Mouse (Mus musculus) embryonic facial prominence, embryonic 15.5 days (tissue): Measurements from ENCODE around the gene Gm3435. TPM values are rescaled to one million over a fixed set of nuclear protein-coding genes. Genes with fewer than 3 reads are reported as not detected.
"Not testable (repeated sequence)": the region's sequence is repeated elsewhere in the genome, so short reads cannot be mapped to it uniquely, and the experiment has no call there.

ENCODE experiments used
- ATAC-seq: fragments of 200-750 bp; cut with Nextera tagmentation; 2 replicates; pipeline ENCODE4 v1.8.0; 2017; ENCODE audit warnings: low read depth, moderate TSS enrichment; ENCODE audit not compliant: insufficient number of reproducible peaks, low FRiP score, low TSS enrichment
- H3K27ac ChIP-seq: fragments of 300-500 bp; sonication (generic); replicated peaks from 2 replicates; pipeline ENCODE4 v1.5.1; 2015; ENCODE audit warnings: mild to moderate bottlenecking, inconsistent platforms
- H3K27me3 ChIP-seq: fragments of 300-500 bp; sonication (generic); 2 replicates; pipeline ENCODE4 v1.6.1; 2015; ENCODE audit warnings: inconsistent platforms
- H3K36me3 ChIP-seq: fragments of 300-500 bp; sonication (generic); 2 replicates; pipeline ENCODE4 v1.6.1; 2015; ENCODE audit warnings: mild to moderate bottlenecking, inconsistent platforms
- H3K4me1 ChIP-seq: fragments of 300-500 bp; sonication (generic); 2 replicates; pipeline ENCODE4 v1.6.1; 2015; ENCODE audit warnings: inconsistent platforms
- H3K4me2 ChIP-seq: fragments of 300-500 bp; sonication (generic); replicated peaks from 2 replicates; pipeline ENCODE4 v1.6.1; 2015; ENCODE audit warnings: mild to moderate bottlenecking, inconsistent platforms
- H3K4me3 ChIP-seq: fragments of 300-500 bp; sonication (generic); replicated peaks from 2 replicates; pipeline ENCODE4 v1.5.1; 2015; ENCODE audit warnings: mild to moderate bottlenecking, inconsistent platforms
- H3K9ac ChIP-seq: fragments of 300-500 bp; sonication (generic); 2 replicates; pipeline ENCODE4 v1.6.1; 2015; ENCODE audit warnings: inconsistent platforms
- H3K9me3 ChIP-seq: fragments of 300-500 bp; sonication (generic); replicated peaks from 2 replicates; pipeline ENCODE4 v1.6.1; 2016; ENCODE audit warnings: inconsistent platforms
- WGBS: fragments of 180-500 bp; shearing (Covaris S2); methylation state at CpG from one replicate; pipeline ENCODE4 v1.1.7; 2015; 5-methylcytosine and 5-hydroxymethylcytosine counted together
- polyA plus RNA-seq: library from polyadenylated mRNA; unstranded; fragments of >200 nt; fragmentation: Nextera tagmentation; extraction: Ambion mirVana; gene quantifications from 2 replicates; pipeline ENCODE4 v1.2.1, GENCODE M21; 2015

The Gm3435 gene
- polyA plus RNA-seq, 1 experiment from 2014 or later, result 8.7 TPM

DNA sequence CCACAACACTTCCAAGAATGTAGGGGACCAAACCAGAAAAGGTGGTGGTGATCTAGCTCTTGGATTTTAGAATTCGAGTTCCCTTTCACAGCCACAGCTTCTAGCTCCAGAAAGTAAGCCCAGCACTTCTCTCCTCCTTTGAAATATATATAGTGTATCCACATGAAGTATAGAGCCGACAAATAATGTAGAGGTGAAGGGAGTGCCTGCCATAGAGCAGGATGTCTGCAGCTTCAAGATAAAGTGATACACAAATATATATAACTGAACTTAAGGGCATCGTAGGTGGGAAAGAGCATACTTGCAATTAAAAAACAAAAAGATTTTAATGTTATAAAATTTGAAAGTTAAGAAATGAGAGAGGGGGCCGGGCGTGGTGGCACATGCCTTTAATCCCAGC, 15.8 kb upstream of the Gm3435 start:
- H3K27me3 ChIP-seq, H3K4me2 ChIP-seq, ATAC-seq, H3K9me3 ChIP-seq, H3K4me3 ChIP-seq, H3K27ac ChIP-seq, H3K4me1 ChIP-seq, H3K36me3 ChIP-seq, H3K9ac ChIP-seq: not testable (repeated sequence)
- WGBS, result no CpG with 5 or more reads among the region's 5 CpGs

DNA sequence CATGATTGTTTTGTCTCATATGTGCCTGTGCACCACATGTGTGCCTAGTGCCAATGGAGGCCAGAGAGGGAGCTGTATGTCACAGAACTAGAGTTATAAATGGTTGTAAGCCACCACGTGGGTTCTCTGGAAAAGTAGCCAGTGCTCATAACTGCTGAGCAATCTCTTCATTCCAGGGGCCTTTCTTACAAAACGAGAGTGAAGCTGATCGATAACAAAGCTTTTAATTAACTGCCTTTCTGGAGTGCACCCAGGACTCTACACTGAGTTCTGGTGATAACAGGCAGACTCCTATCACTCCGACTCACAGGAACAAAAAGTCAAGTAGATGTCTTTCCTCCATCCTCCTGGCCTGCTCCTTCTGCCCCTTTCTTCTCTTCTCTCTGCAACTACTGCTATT, 9.9 kb upstream of the Gm3435 start:
- H3K9me3 ChIP-seq, H3K4me1 ChIP-seq, H3K4me3 ChIP-seq, ATAC-seq, H3K9ac ChIP-seq, H3K36me3 ChIP-seq, H3K27me3 ChIP-seq, H3K27ac ChIP-seq, H3K4me2 ChIP-seq: not testable (repeated sequence)
- WGBS, result no CpG with 5 or more reads among the region's 4 CpGs

DNA sequence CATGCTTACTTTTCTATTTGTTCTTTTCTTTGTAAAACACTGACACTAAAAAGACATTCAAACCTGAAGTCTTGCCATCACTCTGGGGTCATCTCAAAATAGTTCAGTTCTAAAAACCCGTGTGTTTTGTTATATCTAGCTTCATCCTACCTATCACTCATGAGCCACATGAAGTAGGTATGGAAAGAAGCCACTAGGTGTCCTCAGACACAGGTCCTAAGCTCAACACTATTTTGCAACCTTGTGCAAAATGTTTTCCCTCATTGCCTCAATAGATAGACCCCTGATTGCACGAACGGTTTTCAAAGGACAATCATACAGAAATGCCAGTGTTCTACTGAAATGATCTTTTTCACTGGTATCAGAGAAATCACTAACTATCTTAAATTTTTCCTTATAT, 888 bp upstream of the Gm3435 start:
- not testable (repeated sequence) for H3K27ac ChIP-seq, H3K9me3 ChIP-seq, H3K36me3 ChIP-seq, H3K4me3 ChIP-seq, H3K4me1 ChIP-seq, H3K9ac ChIP-seq, H3K27me3 ChIP-seq, ATAC-seq, H3K4me2 ChIP-seq
- WGBS, result no CpG with 5 or more reads among the region's 3 CpGs

DNA sequence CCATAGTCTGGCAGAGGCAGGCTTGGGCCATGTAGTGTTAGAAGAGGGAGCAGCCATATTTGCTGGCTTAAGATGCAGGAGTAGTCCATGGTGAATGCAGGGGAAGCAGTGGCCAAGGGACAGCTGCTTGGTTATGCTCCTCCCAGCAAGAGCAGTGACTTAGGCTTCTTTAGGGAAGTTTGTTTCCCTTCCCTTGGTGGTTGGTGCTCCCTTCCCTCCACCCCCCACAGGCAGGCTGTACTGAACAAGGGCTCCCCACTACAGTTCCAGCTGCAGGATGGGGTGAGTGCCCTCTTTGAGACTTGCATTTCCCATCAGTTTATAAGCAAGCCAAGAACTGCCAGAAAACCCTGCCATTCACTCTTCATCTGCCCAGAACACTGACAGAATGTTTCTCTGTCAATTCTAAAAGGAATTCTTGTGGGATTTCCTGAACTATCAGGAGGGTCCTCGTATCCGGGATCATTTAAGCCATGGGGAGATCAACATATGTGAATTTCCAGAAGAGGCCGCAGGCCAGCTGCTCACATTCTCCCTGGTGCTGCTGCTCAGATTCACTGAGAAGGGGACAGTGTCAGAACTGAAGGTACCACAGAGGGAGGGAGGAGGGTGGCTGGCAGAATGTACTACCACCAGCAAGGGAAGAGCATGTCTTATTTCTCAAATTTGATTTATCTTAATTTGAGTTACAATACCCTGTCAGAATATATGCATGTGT, 11.7 kb downstream of the Gm3435 start:
- 0 out of 2 replicates have a peak overlapping the region, but pooled peaks have one; percentile 28 for H3K27ac ChIP-seq
- H3K4me3 ChIP-seq, H3K9ac ChIP-seq, H3K9me3 ChIP-seq, H3K27me3 ChIP-seq, H3K4me1 ChIP-seq, H3K4me2 ChIP-seq, H3K36me3 ChIP-seq, ATAC-seq: not testable (repeated sequence)
- WGBS, result 64% methylated on average over 3 of the region's 3 CpGs

DNA sequence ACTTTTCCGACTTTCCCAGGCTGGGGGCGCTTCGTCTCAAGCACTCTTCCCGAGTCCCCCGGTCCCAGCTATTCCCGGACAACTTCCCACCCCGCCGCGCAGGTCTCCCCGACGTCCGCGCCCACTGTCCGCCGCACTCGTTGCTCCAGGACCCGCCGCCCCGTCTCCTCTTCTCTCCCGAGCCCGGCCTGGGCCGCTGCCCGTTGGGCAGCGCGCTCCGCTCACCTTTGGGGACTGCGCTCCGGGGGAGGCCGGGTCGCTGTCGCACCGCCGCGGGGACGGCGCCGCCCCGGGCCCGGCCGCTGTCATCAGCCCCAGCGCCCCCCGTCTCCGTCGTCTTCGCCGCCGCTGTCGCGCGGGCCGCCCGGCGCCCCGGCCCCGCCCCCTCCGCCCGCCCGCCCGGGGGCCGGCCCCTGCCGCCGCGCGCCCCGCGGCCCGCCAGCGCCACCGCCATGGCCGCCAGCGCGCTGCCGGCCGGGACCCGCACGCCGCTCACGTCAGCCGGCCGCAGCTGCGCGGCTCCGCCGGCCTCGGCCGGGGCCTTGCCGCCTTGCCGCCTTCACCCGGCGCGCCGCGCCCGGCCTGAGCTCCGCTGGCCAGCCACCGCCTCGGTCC, 14.0 kb downstream of the Gm3435 start:
- not testable (repeated sequence) for H3K36me3 ChIP-seq, H3K4me1 ChIP-seq, H3K4me2 ChIP-seq, H3K27ac ChIP-seq, H3K27me3 ChIP-seq, H3K9me3 ChIP-seq, H3K9ac ChIP-seq, H3K4me3 ChIP-seq
- WGBS, result no CpG with 5 or more reads among the region's 97 CpGs
- peak; percentile 78 for ATAC-seq

DNA sequence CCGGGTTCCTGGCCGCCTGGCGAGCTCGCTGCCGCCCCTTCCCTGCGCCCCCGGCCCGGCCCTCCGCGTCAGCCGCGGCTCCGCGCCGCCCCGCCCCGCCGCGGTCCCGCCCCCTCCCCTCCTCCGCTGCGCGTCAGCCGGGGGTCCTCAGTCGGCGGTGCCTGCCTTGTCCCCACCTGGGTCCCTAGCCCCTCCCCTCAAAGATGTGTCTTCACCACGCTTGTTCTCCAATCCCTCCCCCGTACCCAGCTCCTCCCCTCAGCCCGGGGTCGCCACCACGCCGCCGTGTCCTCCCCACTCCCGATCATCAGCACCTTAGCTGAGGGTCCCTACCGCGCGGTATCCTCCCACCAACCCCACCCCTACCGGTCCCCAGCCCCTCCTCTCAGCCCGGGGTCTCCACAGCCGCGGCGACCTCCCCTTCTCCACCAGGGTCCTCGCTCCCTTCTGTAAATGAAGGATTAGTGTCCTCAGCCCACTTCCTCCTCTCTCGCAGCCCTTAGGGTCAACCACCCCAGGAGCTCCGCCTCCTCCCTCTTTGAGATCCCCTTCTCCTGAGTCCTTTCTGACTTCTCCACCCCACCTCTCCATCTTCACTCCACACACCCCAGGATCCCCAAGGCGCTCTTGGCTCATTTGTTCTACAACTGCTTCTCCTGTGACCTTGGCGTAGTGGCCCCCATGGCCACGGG, 14.7 kb downstream of the Gm3435 start:
- not testable (repeated sequence) for H3K27me3 ChIP-seq, H3K9me3 ChIP-seq, H3K4me1 ChIP-seq, H3K36me3 ChIP-seq, H3K9ac ChIP-seq, H3K4me3 ChIP-seq, H3K27ac ChIP-seq, H3K4me2 ChIP-seq
- WGBS, result no CpG with 5 or more reads among the region's 48 CpGs
- ATAC-seq, result peak; percentile 87

DNA sequence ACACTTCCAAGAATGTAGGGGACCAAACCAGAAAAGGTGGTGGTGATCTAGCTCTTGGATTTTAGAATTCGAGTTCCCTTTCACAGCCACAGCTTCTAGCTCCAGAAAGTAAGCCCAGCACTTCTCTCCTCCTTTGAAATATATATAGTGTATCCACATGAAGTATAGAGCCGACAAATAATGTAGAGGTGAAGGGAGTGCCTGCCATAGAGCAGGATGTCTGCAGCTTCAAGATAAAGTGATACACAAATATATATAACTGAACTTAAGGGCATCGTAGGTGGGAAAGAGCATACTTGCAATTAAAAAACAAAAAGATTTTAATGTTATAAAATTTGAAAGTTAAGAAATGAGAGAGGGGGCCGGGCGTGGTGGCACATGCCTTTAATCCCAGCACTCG, 15.5 kb downstream of the Gm3435 start:
- not testable (repeated sequence) for H3K27me3 ChIP-seq, H3K36me3 ChIP-seq, H3K27ac ChIP-seq, H3K9ac ChIP-seq, ATAC-seq, H3K4me2 ChIP-seq, H3K4me3 ChIP-seq, H3K4me1 ChIP-seq, H3K9me3 ChIP-seq
- WGBS, result no CpG with 5 or more reads among the region's 6 CpGs

DNA sequence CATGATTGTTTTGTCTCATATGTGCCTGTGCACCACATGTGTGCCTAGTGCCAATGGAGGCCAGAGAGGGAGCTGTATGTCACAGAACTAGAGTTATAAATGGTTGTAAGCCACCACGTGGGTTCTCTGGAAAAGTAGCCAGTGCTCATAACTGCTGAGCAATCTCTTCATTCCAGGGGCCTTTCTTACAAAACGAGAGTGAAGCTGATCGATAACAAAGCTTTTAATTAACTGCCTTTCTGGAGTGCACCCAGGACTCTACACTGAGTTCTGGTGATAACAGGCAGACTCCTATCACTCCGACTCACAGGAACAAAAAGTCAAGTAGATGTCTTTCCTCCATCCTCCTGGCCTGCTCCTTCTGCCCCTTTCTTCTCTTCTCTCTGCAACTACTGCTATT, 21.4 kb downstream of the Gm3435 start:
- not testable (repeated sequence) for H3K36me3 ChIP-seq, H3K9ac ChIP-seq, H3K4me1 ChIP-seq, H3K9me3 ChIP-seq, H3K4me2 ChIP-seq, H3K4me3 ChIP-seq, ATAC-seq, H3K27ac ChIP-seq, H3K27me3 ChIP-seq
- WGBS, result no CpG with 5 or more reads among the region's 4 CpGs

DNA sequence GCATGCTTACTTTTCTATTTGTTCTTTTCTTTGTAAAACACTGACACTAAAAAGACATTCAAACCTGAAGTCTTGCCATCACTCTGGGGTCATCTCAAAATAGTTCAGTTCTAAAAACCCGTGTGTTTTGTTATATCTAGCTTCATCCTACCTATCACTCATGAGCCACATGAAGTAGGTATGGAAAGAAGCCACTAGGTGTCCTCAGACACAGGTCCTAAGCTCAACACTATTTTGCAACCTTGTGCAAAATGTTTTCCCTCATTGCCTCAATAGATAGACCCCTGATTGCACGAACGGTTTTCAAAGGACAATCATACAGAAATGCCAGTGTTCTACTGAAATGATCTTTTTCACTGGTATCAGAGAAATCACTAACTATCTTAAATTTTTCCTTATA, 30.5 kb downstream of the Gm3435 start:
- H3K36me3 ChIP-seq, H3K27me3 ChIP-seq, H3K9ac ChIP-seq, ATAC-seq, H3K9me3 ChIP-seq, H3K4me3 ChIP-seq, H3K27ac ChIP-seq, H3K4me2 ChIP-seq, H3K4me1 ChIP-seq: not testable (repeated sequence)
- no CpG with 5 or more reads among the region's 3 CpGs for WGBS

DNA sequence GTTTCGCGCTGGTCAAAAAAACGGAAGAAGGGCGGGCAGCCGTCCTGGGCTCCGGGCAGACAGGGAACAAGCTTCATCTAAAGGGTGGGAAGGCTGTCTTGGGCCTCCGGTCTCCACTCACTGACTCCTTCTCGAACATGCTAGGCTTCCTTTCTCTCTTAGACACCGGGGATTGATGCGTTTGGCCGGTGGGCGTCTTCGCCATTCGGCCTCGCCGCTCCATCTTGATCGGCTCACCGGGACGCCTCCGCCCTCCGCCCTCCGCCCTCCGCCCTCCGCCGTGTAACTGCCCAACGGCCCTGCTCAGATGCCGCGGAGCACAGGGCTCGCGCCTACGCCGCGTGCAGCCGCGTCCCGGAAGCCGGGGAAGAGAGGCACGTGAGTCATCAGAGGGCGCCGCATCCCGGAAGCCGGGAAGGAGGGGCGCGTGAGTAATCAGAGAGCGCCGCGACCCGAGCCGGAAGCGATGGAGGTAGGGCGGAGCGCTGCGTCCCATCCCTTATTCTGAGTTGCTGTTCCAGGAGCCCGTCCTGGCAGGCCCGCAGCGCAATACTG, 31.3 kb downstream of the Gm3435 start, which contains the start of the genes Ermard, Tcte3 and Gm3448:
Ermard (plus strand) TSS at position 34 of the 555 bp plus-strand sequence.
Tcte3 (minus strand) TSS at position 314 of the 555 bp plus-strand sequence.
Gm3448 (minus strand) TSS at position 363 of the 555 bp plus-strand sequence.
- not testable (repeated sequence) for H3K4me1 ChIP-seq, H3K27me3 ChIP-seq, H3K9me3 ChIP-seq, H3K36me3 ChIP-seq, H3K9ac ChIP-seq, H3K4me2 ChIP-seq, H3K27ac ChIP-seq
- WGBS, result 0% methylated on average over 6 of the region's 56 CpGs
- ATAC-seq, result peak; percentile 97
- 0 out of 2 replicates have a peak within 1 kb of the TSS, but pooled peaks have one; percentile 21 for H3K4me3 ChIP-seq

DNA sequence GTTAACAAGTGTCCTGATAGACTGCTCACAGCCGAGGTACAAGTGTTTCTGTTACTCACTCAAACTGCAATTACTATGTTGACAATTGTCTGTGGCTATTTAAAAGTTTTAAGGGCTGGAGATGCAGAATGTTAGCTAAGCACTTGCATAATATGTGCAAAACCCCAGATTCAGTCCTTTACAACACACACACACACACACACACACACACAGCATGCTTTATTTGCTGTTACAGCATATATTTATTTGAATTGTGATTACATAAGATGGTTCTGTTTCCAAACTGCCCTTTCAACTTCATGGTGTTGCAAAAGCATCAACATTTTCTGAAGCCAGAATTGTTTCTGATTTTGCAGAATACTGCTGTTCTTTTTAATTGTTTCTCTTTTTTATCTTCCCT, 40.4 kb downstream of the Gm3435 start:
- H3K9me3 ChIP-seq, ATAC-seq, H3K27ac ChIP-seq, H3K4me2 ChIP-seq, H3K36me3 ChIP-seq, H3K27me3 ChIP-seq, H3K4me3 ChIP-seq, H3K4me1 ChIP-seq, H3K9ac ChIP-seq: not testable (repeated sequence)
- no CpG with 5 or more reads among the region's 1 CpGs for WGBS
